Mouse (Mus musculus): ENCODE measurements around the gene Eif2b1.

GRCm38 (mm10) chr5:124571068-124571467 lies 7.9 kb downstream of the Eif2b1 start:
- no peak for TF ChIP-seq GATA1 (IDR thresholded peaks at IDR 0.05; ENCODE audit: low read length)
- no peak for TF ChIP-seq TAL1 (IDR thresholded peaks at IDR 0.05; ENCODE audit: low read length)

All from erythroblast, embryonic 14.5 days (primary cell).